ENCODE assay signal across 8 mouse cellular contexts in the genomic region with DNA sequence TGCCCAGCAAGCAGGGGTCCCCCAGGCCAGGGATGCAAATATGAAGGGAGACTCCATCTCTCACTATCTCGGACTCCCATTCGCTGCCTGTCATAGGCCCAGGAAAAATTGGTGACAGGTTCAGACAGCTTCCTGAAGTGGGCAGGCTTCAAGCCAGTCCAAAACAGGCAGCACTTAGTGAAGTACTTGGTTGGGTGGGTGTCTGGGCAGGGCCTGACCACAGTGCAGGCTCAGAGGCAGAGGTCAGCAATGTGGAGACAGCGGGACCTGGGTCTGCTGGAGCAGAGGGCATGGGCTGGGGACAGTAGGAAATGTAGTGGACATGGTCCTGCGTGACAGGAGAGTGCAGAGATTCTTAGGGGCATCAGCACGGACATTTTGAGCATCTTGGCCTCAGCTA. TPM values are rescaled to one million over a fixed set of nuclear protein-coding genes. Genes with fewer than 3 reads are reported as not detected.
DNase-seq lines count a peak whose midpoint lies in the region; ATAC-seq and TF ChIP-seq lines count a peak whose summit lies in the region.

No protein-coding gene starts in this region.

- peak overlapping the region; percentile 81 for H3K4me3 ChIP-seq in heart, embryonic 13.5 days
- H3K4me3 ChIP-seq in forebrain, embryonic 10.5 days, result peak overlapping the region; percentile 94
- peak overlapping the region; percentile 93 for H3K4me3 ChIP-seq in limb, embryonic 12.5 days (replicated peaks)
- 0 out of 2 replicates have a peak overlapping the region, but pooled peaks have one; percentile 6 for H3K4me3 ChIP-seq in midbrain, postnatal 0 days (ENCODE audit: low read depth, low read length)

- no peak for TF ChIP-seq CTCF in midbrain, postnatal 0 days (IDR thresholded peaks at IDR 0.05)

- H3K27me3 ChIP-seq in heart, embryonic 13.5 days (replicated peaks), result no peaks in the 10 kb centered on the region
- H3K27me3 ChIP-seq in forebrain, embryonic 10.5 days (ENCODE audit: poor library complexity, severe bottlenecking), result peaks cover 13% of the 10 kb centered on the region
- H3K27me3 ChIP-seq in limb, embryonic 12.5 days, result 0 out of 2 replicates have a peak, but pooled peaks cover 3% of the 10 kb centered on the region
- H3K27me3 ChIP-seq in midbrain, postnatal 0 days (ENCODE audit: insufficient read depth, low read length), result no peaks in the 10 kb centered on the region

- no peak for DNase-seq in heart, adult 9 months (ENCODE audit: low spot score in 2 of 2)
- DNase-seq in forebrain, embryonic 10.5 days (ENCODE audit: extremely low spot score, low spot score), result no peak
- DNase-seq in midbrain, postnatal 0 days (ENCODE audit: low spot score), result no peak
- DNase-seq in yolk sac, embryonic 10.5 days (ENCODE audit: low spot score), result no peak
- no peak for DNase-seq in ovary, postnatal 10 days (ENCODE audit: low spot score)
- DNase-seq in adrenal gland, adult 2 months, result no peak

- 63% methylated on average over 5 of the region's 5 CpGs for WGBS in heart, embryonic 13.5 days
- 89% methylated on average over 5 of the region's 5 CpGs for WGBS in forebrain, embryonic 10.5 days
- WGBS in limb, embryonic 12.5 days, result 93% methylated on average over 5 of the region's 5 CpGs
- 93% methylated on average over 5 of the region's 5 CpGs for WGBS in midbrain, postnatal 0 days

- H3K36me3 ChIP-seq in heart, embryonic 13.5 days, result peaks cover 58% of the 10 kb centered on the region
- H3K36me3 ChIP-seq in forebrain, embryonic 10.5 days (replicated peaks), result peaks cover 70% of the 10 kb centered on the region
- peaks cover 66% of the 10 kb centered on the region for H3K36me3 ChIP-seq in limb, embryonic 12.5 days
- peaks cover 29% of the 10 kb centered on the region for H3K36me3 ChIP-seq in midbrain, postnatal 0 days (ENCODE audit: insufficient read depth, low read length)

- H3K27ac ChIP-seq in heart, embryonic 13.5 days (replicated peaks), result peak overlapping the region; percentile 96
- peak overlapping the region; percentile 89 for H3K27ac ChIP-seq in forebrain, embryonic 10.5 days
- peak overlapping the region; percentile 78 for H3K27ac ChIP-seq in limb, embryonic 12.5 days
- peak overlapping the region; percentile 38 for H3K27ac ChIP-seq in midbrain, postnatal 0 days (ENCODE audit: low read depth, low read length)

- ATAC-seq in heart, embryonic 13.5 days (ENCODE audit: extremely low read depth, insufficient number of reproducible peaks, low FRiP score, low TSS enrichment), result no peak
- ATAC-seq in limb, embryonic 12.5 days (ENCODE audit: insufficient number of reproducible peaks, insufficient read depth, low FRiP score, low TSS enrichment, low read depth), result no peak
- ATAC-seq in midbrain, postnatal 0 days (ENCODE audit: low FRiP score), result no peak

- peaks cover 63% of the 10 kb centered on the region for H3K4me1 ChIP-seq in heart, embryonic 13.5 days
- H3K4me1 ChIP-seq in forebrain, embryonic 10.5 days, result peaks cover 72% of the 10 kb centered on the region
- peaks cover 55% of the 10 kb centered on the region for H3K4me1 ChIP-seq in limb, embryonic 12.5 days (replicated peaks)
- H3K4me1 ChIP-seq in midbrain, postnatal 0 days (ENCODE audit: insufficient read depth, low read length), result peaks cover 16% of the 10 kb centered on the region

- peak overlapping the region; percentile 99 for H3K4me2 ChIP-seq in heart, embryonic 13.5 days
- peak overlapping the region; percentile 95 for H3K4me2 ChIP-seq in limb, embryonic 12.5 days
- H3K4me2 ChIP-seq in midbrain, postnatal 0 days (ENCODE audit: low read depth, low read length, poor library complexity, severe bottlenecking), result peak overlapping the region; percentile 100; the same call in 1 of the 2 replicates

- peak overlapping the region; percentile 96 for H3K9ac ChIP-seq in heart, embryonic 13.5 days
- peak overlapping the region; percentile 94 for H3K9ac ChIP-seq in limb, embryonic 12.5 days (replicated peaks)
- peak overlapping the region; percentile 20; the same call in 1 of the 2 replicates for H3K9ac ChIP-seq in midbrain, postnatal 0 days (replicated peaks; ENCODE audit: low read length, poor library complexity, severe bottlenecking)

- H3K9me3 ChIP-seq in heart, embryonic 13.5 days, result no peaks in the 10 kb centered on the region
- no peaks in the 10 kb centered on the region for H3K9me3 ChIP-seq in forebrain, embryonic 10.5 days
- H3K9me3 ChIP-seq in limb, embryonic 12.5 days, result no peaks in the 10 kb centered on the region
- H3K9me3 ChIP-seq in midbrain, postnatal 0 days (ENCODE audit: low read length), result no peaks in the 10 kb centered on the region

RNA-seq across cellular contexts. Expression of gene Pcnx3, which starts 2.9 kb away (rescaled TPM):
- 13.6 and 14.9 TPM in 2 replicates for polyA plus RNA-seq in heart, embryonic 13.5 days (2015; fragmentation: Nextera tagmentation; extraction: Ambion mirVana)
- polyA plus RNA-seq in forebrain, embryonic 10.5 days (2016; fragmentation: Nextera tagmentation; extraction: Ambion mirVana), result 26.8 and 27.1 TPM in 2 replicates
- 35.9 and 38.3 TPM in 2 replicates for polyA plus RNA-seq in limb, embryonic 12.5 days (2016; fragmentation: Nextera tagmentation; extraction: Ambion mirVana)
- 95.5 and 103 TPM in 2 replicates for total RNA-seq in midbrain, postnatal 0 days (2014; rRNA removed)
- 18.4 and 19.1 TPM in 2 replicates for polyA plus RNA-seq in midbrain, postnatal 0 days (2015; fragmentation: Nextera tagmentation; extraction: Ambion mirVana)
- total RNA-seq in adrenal gland, adult 2 months (2021), result 10 to 100 TPM; 88.9 to 90.8 TPM
- polyA plus RNA-seq in adrenal gland, adult 2 months (2012; rRNA removed), result 330 and 358 TPM in 2 replicates

RNA-seq across cellular contexts. Expression of gene Map3k11, which starts 3.1 kb away (rescaled TPM):
- 23.2 and 24.0 TPM in 2 replicates for polyA plus RNA-seq in heart, embryonic 13.5 days (2015; fragmentation: Nextera tagmentation; extraction: Ambion mirVana)
- polyA plus RNA-seq in forebrain, embryonic 10.5 days (2016; fragmentation: Nextera tagmentation; extraction: Ambion mirVana), result 26.3 and 30.1 TPM in 2 replicates
- polyA plus RNA-seq in limb, embryonic 12.5 days (2016; fragmentation: Nextera tagmentation; extraction: Ambion mirVana), result 19.4 and 19.6 TPM in 2 replicates
- total RNA-seq in midbrain, postnatal 0 days (2014; rRNA removed), result 18.3 and 24.0 TPM in 2 replicates
- 9.6 and 10.6 TPM in 2 replicates for polyA plus RNA-seq in midbrain, postnatal 0 days (2015; fragmentation: Nextera tagmentation; extraction: Ambion mirVana)
- 10 to 100 TPM; 42.6 to 44.2 TPM for total RNA-seq in adrenal gland, adult 2 months (2021)
- 102 and 104 TPM in 2 replicates for polyA plus RNA-seq in adrenal gland, adult 2 months (2012; rRNA removed)

RNA-seq across cellular contexts. Expression of gene Kcnk7, which starts 12.6 kb away (rescaled TPM):
- polyA plus RNA-seq in heart, embryonic 13.5 days (2015; fragmentation: Nextera tagmentation; extraction: Ambion mirVana), result 0.29 TPM in 1 of 2 replicates, not detected in the other
- 0.19 TPM in 1 of 2 replicates, not detected in the other for polyA plus RNA-seq in forebrain, embryonic 10.5 days (2016; fragmentation: Nextera tagmentation; extraction: Ambion mirVana)
- polyA plus RNA-seq in limb, embryonic 12.5 days (2016; fragmentation: Nextera tagmentation; extraction: Ambion mirVana), result 0.40 TPM in 1 of 2 replicates, not detected in the other
- not detected in 2 replicates for total RNA-seq in midbrain, postnatal 0 days (2014; rRNA removed)
- 0.47 and 0.49 TPM in 2 replicates for polyA plus RNA-seq in midbrain, postnatal 0 days (2015; fragmentation: Nextera tagmentation; extraction: Ambion mirVana)
- not detected for total RNA-seq in adrenal gland, adult 2 months (2021)
- not detected in 2 replicates for polyA plus RNA-seq in adrenal gland, adult 2 months (2012; rRNA removed)

RNA-seq across cellular contexts. Expression of gene Sipa1, which starts 28.1 kb away (rescaled TPM):
- polyA plus RNA-seq in heart, embryonic 13.5 days (2015; fragmentation: Nextera tagmentation; extraction: Ambion mirVana), result 21.9 and 23.2 TPM in 2 replicates
- polyA plus RNA-seq in forebrain, embryonic 10.5 days (2016; fragmentation: Nextera tagmentation; extraction: Ambion mirVana), result 20.9 and 21.1 TPM in 2 replicates
- polyA plus RNA-seq in limb, embryonic 12.5 days (2016; fragmentation: Nextera tagmentation; extraction: Ambion mirVana), result 26.5 and 27.6 TPM in 2 replicates
- total RNA-seq in midbrain, postnatal 0 days (2014; rRNA removed), result 26.1 and 36.0 TPM in 2 replicates
- 18.1 and 19.9 TPM in 2 replicates for polyA plus RNA-seq in midbrain, postnatal 0 days (2015; fragmentation: Nextera tagmentation; extraction: Ambion mirVana)
- total RNA-seq in adrenal gland, adult 2 months (2021), result 10 to 100 TPM; 39.8 to 62.1 TPM
- polyA plus RNA-seq in adrenal gland, adult 2 months (2012; rRNA removed), result 165 and 177 TPM in 2 replicates

RNA-seq across cellular contexts. Expression of gene Ehbp1l1, which starts 34.5 kb away (rescaled TPM):
- polyA plus RNA-seq in heart, embryonic 13.5 days (2015; fragmentation: Nextera tagmentation; extraction: Ambion mirVana), result 85.9 and 96.8 TPM in 2 replicates
- polyA plus RNA-seq in forebrain, embryonic 10.5 days (2016; fragmentation: Nextera tagmentation; extraction: Ambion mirVana), result 6.6 and 8.4 TPM in 2 replicates
- 15.9 and 16.5 TPM in 2 replicates for polyA plus RNA-seq in limb, embryonic 12.5 days (2016; fragmentation: Nextera tagmentation; extraction: Ambion mirVana)
- total RNA-seq in midbrain, postnatal 0 days (2014; rRNA removed), result 25.6 and 26.3 TPM in 2 replicates
- 65.2 and 65.4 TPM in 2 replicates for polyA plus RNA-seq in midbrain, postnatal 0 days (2015; fragmentation: Nextera tagmentation; extraction: Ambion mirVana)
- total RNA-seq in adrenal gland, adult 2 months (2021), result 10 to 100 TPM; 30.3 to 31.6 TPM
- 47.6 and 49.2 TPM in 2 replicates for polyA plus RNA-seq in adrenal gland, adult 2 months (2012; rRNA removed)

Comparison
In these comparisons a context has a peak if more than half of its experiments do, and no peak if none do; other contexts are left out.
1. H3K27ac ChIP-seq: peak in every context shown above with its lines; median percentile 96 in heart, embryonic 13.5 days; 89 in forebrain, embryonic 10.5 days; 78 in limb, embryonic 12.5 days; 38 in midbrain, postnatal 0 days.
2. H3K4me3 ChIP-seq: peak in every context shown above with its lines; median percentile 94 in forebrain, embryonic 10.5 days; 93 in limb, embryonic 12.5 days; 81 in heart, embryonic 13.5 days; 6 in midbrain, postnatal 0 days.
3. H3K9ac ChIP-seq: peak in every context shown above with its lines; median percentile 96 in heart, embryonic 13.5 days; 94 in limb, embryonic 12.5 days; 20 in midbrain, postnatal 0 days.